Mouse (Mus musculus) urinary bladder, postnatal 36 days (tissue): Measurements from ENCODE around the gene Slc41a1.

Source experiments
- DNase-seq, 2 experiments: peaks; one replicate each; pipeline ENCODE4 v3.0.0; 2022; ENCODE audit warnings: low spot score in 2 of 2, mixed read lengths in 1 of 2

The Slc41a1 gene

GRCm38 (mm10) chr1:131886641-131887040, 59.3 kb downstream of the Slc41a1 start:
- DNase-seq = no peak

GRCm38 (mm10) chr1:131890043-131890658, 62.9 kb downstream of the Slc41a1 start:
- DNase-seq = no peak

GRCm38 (mm10) chr1:131891436-131891835, 64.1 kb downstream of the Slc41a1 start:
- DNase-seq = no peak
